Mouse (Mus musculus) midbrain, postnatal 0 days (tissue): ENCODE measurements at regions not wholly inside any gene's neighbourhood (a gene's known extent, or its start where the extent isn't known, plus 50 kb on each side); places are given as distances from the start of the nearest gene placed in this dataset.

Experiments used
- ATAC-seq: fragments of 200-750 bp; cut with Nextera tagmentation; 2 replicates; pipeline ENCODE4 v1.8.0; 2017; ENCODE audit warnings: moderate number of reproducible peaks, mild to moderate bottlenecking, moderate TSS enrichment, moderate library complexity; ENCODE audit not compliant: low FRiP score
- DNase-seq: peaks from one replicate; pipeline ENCODE4 v3.0.0-alpha.2; 2015; ENCODE audit warnings: low spot score
- H3K27ac ChIP-seq: fragments of 300-500 bp; sonication (generic); 2 replicates; pipeline ENCODE4 v1.5.1; 2014; ENCODE audit warnings: low read depth, mild to moderate bottlenecking, low read length, mixed read lengths
- H3K27me3 ChIP-seq: fragments of 300-500 bp; sonication (generic); 2 replicates; pipeline ENCODE4 v1.6.1; 2014; ENCODE audit warnings: low read length, control low read depth, mixed read lengths; ENCODE audit not compliant: insufficient read depth
- H3K36me3 ChIP-seq: fragments of 300-500 bp; sonication (generic); 2 replicates; pipeline ENCODE4 v1.6.1; 2014; ENCODE audit warnings: low read length, control low read depth, mixed read lengths; ENCODE audit not compliant: insufficient read depth
- H3K4me1 ChIP-seq: fragments of 300-500 bp; sonication (generic); 2 replicates; pipeline ENCODE4 v1.6.1; 2014; ENCODE audit warnings: mild to moderate bottlenecking, control low read depth, antibody characterized with exemption, low read length, mixed read lengths; ENCODE audit not compliant: insufficient read depth
- H3K4me2 ChIP-seq: fragments of 300-500 bp; sonication (generic); 2 replicates; pipeline ENCODE4 v1.6.1; 2014; ENCODE audit warnings: low read depth, mild to moderate bottlenecking, low read length, mixed read lengths; ENCODE audit not compliant: poor library complexity, severe bottlenecking
- H3K4me3 ChIP-seq: fragments of 300-500 bp; sonication (generic); 2 replicates; pipeline ENCODE4 v1.5.1; 2014; ENCODE audit warnings: low read depth, mild to moderate bottlenecking, low read length, moderate library complexity
- H3K9ac ChIP-seq: fragments of 300-500 bp; sonication (generic); replicated peaks from 2 replicates; pipeline ENCODE4 v1.6.1; 2014; ENCODE audit warnings: mild to moderate bottlenecking, low read length, moderate library complexity, mixed read lengths; ENCODE audit not compliant: poor library complexity, severe bottlenecking
- H3K9me3 ChIP-seq: fragments of 300-500 bp; sonication (generic); 2 replicates; pipeline ENCODE4 v1.6.1; 2016; ENCODE audit warnings: low read length, control low read depth
- CTCF ChIP-seq: IDR thresholded peaks from 2 replicates; pipeline ENCODE4 v1.5.1; 2016; ENCODE audit warnings: antibody characterized with exemption, mild to moderate bottlenecking
- WGBS: fragments of 180-500 bp; shearing (Covaris S2); extraction: QIAGEN DNeasy Blood & Tissue Kit; methylation state at CpG from one replicate; pipeline ENCODE4 v1.1.7; 2014; 5-methylcytosine and 5-hydroxymethylcytosine counted together

DNA sequence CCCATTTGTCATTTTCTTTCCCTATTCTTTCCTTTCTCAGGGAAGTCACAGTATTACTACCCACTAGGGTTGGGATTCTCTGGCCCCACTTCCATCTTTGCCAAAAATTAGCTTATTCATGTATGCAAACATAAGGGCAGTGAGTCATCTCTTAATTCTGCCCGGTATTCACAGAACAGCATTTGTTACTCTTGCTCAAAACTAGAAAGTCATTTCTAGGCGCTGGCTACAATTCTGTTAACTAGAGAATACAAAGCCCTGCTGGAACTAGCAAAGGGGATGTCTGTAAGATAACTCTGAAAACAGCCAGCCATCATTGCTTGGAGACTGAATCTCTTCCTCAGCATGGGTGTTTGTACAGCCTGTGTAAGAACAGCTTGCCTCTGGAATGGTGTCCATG is 74.4 kb upstream of the Fam204a start:
- no peak for TF ChIP-seq CTCF
- no peaks in the 10 kb centered on the region for H3K9me3 ChIP-seq
- DNase-seq (no peak), ATAC-seq (no peak)
- 78% methylated on average over 2 of the region's 2 CpGs for WGBS
- H3K4me3 ChIP-seq, result no peak overlapping the region
- H3K36me3 ChIP-seq, result no peaks in the 10 kb centered on the region
- no peak overlapping the region for H3K27ac ChIP-seq
- no peaks in the 10 kb centered on the region for H3K4me1 ChIP-seq
- no peak overlapping the region for H3K4me2 ChIP-seq
- H3K9ac ChIP-seq, result no peak overlapping the region
- H3K27me3 ChIP-seq, result no peaks in the 10 kb centered on the region

DNA sequence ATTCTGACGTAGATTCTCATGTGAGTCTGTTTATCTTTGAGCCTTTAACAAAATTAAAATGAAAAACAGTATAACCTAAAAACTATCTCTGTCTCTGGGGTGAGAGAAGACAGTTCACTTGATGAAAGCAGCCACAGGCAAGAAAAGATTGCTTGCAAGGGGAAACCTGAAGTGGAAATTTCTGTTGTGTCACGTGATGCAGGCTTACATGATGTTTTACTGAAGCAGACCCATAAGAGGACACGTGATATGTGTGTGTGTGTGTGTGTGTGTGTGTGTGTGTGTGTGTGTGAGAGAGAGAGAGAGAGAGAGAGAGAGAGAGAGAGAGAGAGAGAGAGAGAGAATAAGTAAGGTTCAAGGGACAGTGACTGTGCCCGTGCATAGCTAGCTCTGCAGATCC is 63.7 kb upstream of the Fam204a start:
- WGBS, result 77% methylated on average over 4 of the region's 4 CpGs
- ATAC-seq (no peak), DNase-seq (no peak)
- no peak overlapping the region for H3K9ac ChIP-seq
- no peak overlapping the region for H3K27ac ChIP-seq
- H3K36me3 ChIP-seq, result no peaks in the 10 kb centered on the region
- H3K9me3 ChIP-seq, result no peaks in the 10 kb centered on the region
- H3K4me1 ChIP-seq, result no peaks in the 10 kb centered on the region
- no peaks in the 10 kb centered on the region for H3K27me3 ChIP-seq
- no peak overlapping the region for H3K4me2 ChIP-seq
- TF ChIP-seq CTCF, result no peak
- no peak overlapping the region for H3K4me3 ChIP-seq

DNA sequence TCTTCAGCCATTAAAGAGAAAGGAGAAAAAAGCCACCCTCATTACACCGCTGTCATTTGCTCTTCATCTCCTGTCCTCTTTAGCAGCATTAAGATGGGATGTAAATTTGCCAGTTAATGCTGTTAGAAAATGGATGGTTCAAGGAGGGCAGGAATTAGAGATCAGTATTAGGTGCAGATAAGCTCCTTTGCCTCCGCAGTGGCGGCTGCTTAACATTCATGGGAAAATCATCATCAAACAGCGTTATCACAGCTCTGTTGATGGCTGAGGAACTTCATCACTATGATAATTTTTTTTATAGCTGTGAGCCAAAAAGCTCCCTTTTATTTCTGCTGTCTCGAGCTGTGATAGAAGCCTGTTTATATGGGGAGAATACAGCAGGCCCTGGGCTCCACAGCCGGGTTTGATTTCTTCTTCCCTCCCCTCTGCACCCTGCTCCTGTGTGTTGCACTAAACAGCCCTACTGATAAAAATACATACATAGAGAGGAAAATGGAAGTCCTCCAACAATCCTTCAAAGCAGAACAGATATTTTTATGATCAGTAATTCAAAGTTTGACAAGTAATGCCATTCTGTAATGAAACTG is 60.4 kb upstream of the Fam204a start:
- ATAC-seq (no peak), DNase-seq (peak; percentile 10)
- no peak for TF ChIP-seq CTCF
- no peak overlapping the region for H3K4me2 ChIP-seq
- H3K4me1 ChIP-seq, result no peaks in the 10 kb centered on the region
- 19% methylated on average over 6 of the region's 6 CpGs for WGBS
- no peaks in the 10 kb centered on the region for H3K27me3 ChIP-seq
- no peak overlapping the region for H3K9ac ChIP-seq
- no peaks in the 10 kb centered on the region for H3K36me3 ChIP-seq
- no peak overlapping the region for H3K4me3 ChIP-seq
- no peaks in the 10 kb centered on the region for H3K9me3 ChIP-seq
- H3K27ac ChIP-seq, result peak overlapping the region; percentile 55; the same call in 1 of the 2 replicates

DNA sequence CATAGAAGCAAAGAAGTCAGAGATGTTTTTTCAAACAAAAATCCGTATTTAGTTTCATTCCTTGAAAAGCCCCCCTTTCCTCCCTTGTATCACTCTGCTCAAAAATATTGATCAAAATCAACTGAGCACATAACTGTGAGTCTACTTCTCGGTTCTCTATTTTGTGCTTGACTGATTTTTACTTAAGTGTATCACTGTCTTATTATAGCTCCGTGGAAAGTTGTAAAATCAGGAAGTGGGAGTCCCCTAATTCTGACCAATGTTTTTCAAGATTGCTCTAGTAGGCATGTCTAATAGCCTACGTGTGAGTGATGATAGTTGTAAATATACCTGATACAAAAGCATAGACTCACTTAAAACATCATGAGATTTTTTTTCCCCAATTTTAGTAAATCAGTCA is 58.4 kb upstream of the Fam204a start:
- Histone ChIP-seq H3K36me3 (no peaks in the 10 kb centered on the region), H3K9ac (no peak overlapping the region), H3K4me3 (no peak overlapping the region), H3K27ac (no peak overlapping the region), H3K4me1 (no peaks in the 10 kb centered on the region), H3K27me3 (no peaks in the 10 kb centered on the region), H3K9me3 (no peaks in the 10 kb centered on the region), H3K4me2 (no peak overlapping the region)
- no peak for DNase-seq
- no peak for ATAC-seq
- 77% methylated on average over 4 of the region's 4 CpGs for WGBS
- TF ChIP-seq CTCF, result no peak
